Mouse (Mus musculus) thymus, postnatal 0 days (tissue): ENCODE data around the gene Psap. TPM values are rescaled to one million over a fixed set of nuclear protein-coding genes. Genes with fewer than 3 reads are reported as not detected.
"Not testable (repeated sequence)": the region's sequence is repeated elsewhere in the genome, so short reads cannot be mapped to it uniquely, and the experiment has no call there.

Source experiments
- DNase-seq: peaks from one replicate; pipeline ENCODE4 v3.0.0-alpha.2; 2015; ENCODE audit warnings: low spot score
- polyA plus RNA-seq: library from polyadenylated mRNA; unstranded; fragments of >200 nt; fragmentation: Nextera tagmentation; extraction: Ambion mirVana; gene quantifications from 2 replicates; pipeline ENCODE4 v1.2.1, GENCODE M21; 2015

Gene Psap
- polyA plus RNA-seq, result 203 and 207 TPM in 2 replicates

- DNase-seq, result peak; percentile 96
These were observed at the start of gene Psap for GRCm38 (mm10) chr10:60277207-60278005. Gene Psap, plus strand, starts transcription at chr10:60277627.

GRCm38 (mm10) chr10:60227666-60228065 lies 49.8 kb upstream of the Psap start:
- DNase-seq, result no peak

- no peak for DNase-seq
These were observed 48.3 kb upstream of the Psap start for GRCm38 (mm10) chr10:60229113-60229512.

GRCm38 (mm10) chr10:60230321-60231088 lies 46.9 kb upstream of the Psap start:
- DNase-seq, result no peak

GRCm38 (mm10) chr10:60234006-60234405 lies 43.4 kb upstream of the Psap start:
- DNase-seq, result no peak

GRCm38 (mm10) chr10:60235876-60236275 lies 41.6 kb upstream of the Psap start:
- not testable (repeated sequence) for DNase-seq

GRCm38 (mm10) chr10:60237475-60238154 lies 39.8 kb upstream of the Psap start:
- peak; percentile 54 for DNase-seq

- no peak for DNase-seq
These were observed 37.0 kb upstream of the Psap start for GRCm38 (mm10) chr10:60240416-60240815.

- DNase-seq, result no peak
These were observed 33.5 kb upstream of the Psap start for GRCm38 (mm10) chr10:60243941-60244340.

- DNase-seq, result peak; percentile 91
These were observed 32.4 kb upstream of the Psap start for GRCm38 (mm10) chr10:60245041-60245440.

GRCm38 (mm10) chr10:60245635-60246034 lies 31.8 kb upstream of the Psap start:
- DNase-seq, result no peak

- peak; percentile 83 for DNase-seq
These were observed 30.9 kb upstream of the Psap start for GRCm38 (mm10) chr10:60246519-60246918.

GRCm38 (mm10) chr10:60248345-60248744 lies 29.1 kb upstream of the Psap start:
- not testable (repeated sequence) for DNase-seq

- no peak for DNase-seq
These were observed 26.9 kb upstream of the Psap start for GRCm38 (mm10) chr10:60250426-60250965.

GRCm38 (mm10) chr10:60252187-60252586 lies 25.2 kb upstream of the Psap start:
- DNase-seq, result no peak

GRCm38 (mm10) chr10:60252606-60253005 lies 24.8 kb upstream of the Psap start:
- no peak for DNase-seq

GRCm38 (mm10) chr10:60256088-60256487 lies 21.3 kb upstream of the Psap start:
- DNase-seq, result no peak

- DNase-seq, result no peak
These were observed 20.1 kb upstream of the Psap start for GRCm38 (mm10) chr10:60257261-60257825.

- DNase-seq, result no peak
These were observed 16.7 kb upstream of the Psap start for GRCm38 (mm10) chr10:60260557-60261294.

GRCm38 (mm10) chr10:60261530-60261929 lies 15.9 kb upstream of the Psap start:
- no peak for DNase-seq
